ENCODE assay signal across 24 mouse cellular contexts in the genomic region with DNA sequence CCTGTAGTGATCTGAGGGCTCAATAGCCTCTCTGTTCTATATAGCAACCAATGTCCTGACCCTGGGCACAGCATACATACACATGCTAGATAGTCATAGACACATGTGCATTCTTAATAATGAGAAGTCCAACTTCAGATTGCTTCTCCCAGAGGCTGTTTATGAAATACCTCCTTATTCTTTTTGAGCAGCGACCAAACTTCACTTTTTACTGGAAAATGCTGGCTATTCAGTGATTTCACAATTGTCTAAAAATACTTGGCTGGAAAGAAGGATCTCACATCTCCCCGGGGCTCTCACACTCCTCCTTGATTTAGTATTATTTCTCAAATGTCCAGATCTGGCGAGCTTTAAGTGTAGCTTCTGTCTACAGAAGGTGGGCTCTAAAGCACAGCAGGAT.
DNase-seq lines count a peak whose midpoint lies in the region; TF ChIP-seq lines count a peak whose summit lies in the region.
"Had no signal": no experiment of that assay in that cellular context is flagged by ENCODE, and none has a peak within 500 bp of the region (broad histone marks: within the 10 kb centered on the region; RNA-seq: fewer than 3 reads in every experiment).

No protein-coding gene starts in this region.

- TF ChIP-seq POLR2A in lung, adult 2 months (IDR thresholded peaks at IDR 0.05; ENCODE audit: borderline replicate concordance, extremely low read depth, low read depth, low read length): no peak

- peak overlapping the region; percentile 26 for H3K4me3 ChIP-seq in lung, adult 2 months (replicated peaks; ENCODE audit: extremely low read depth, low read depth, low read length)
- H3K4me3 ChIP-seq: heart, adult 2 months; hindbrain, embryonic 12.5 days; liver, embryonic 12.5 days; megakaryocyte, embryonic 14.5 days; midbrain, embryonic 12.5 days; myocyte; neural tube, embryonic 12.5 days had no signal

- DNase-seq in lung, adult 2 months: no peak
- no peak for DNase-seq in lung, postnatal 10 days
- DNase-seq in 3T3-L1 (ENCODE audit: low read depth, low spot score): peak; percentile 9
- DNase-seq in adipocyte (ENCODE audit: low spot score): peak; percentile 81
- peak; percentile 29 for DNase-seq in lung, postnatal 36 days
- DNase-seq in cerebellum, adult 9-10 months: no peak
- no peak for DNase-seq in kidney, postnatal 4 days
- DNase-seq: adrenal gland, adult 8-10 months; B cell, adult 2 months; cerebellum, adult 11-12 months; cerebellum, postnatal 14 days; gastrocnemius, postnatal 36 days; heart, adult 2 months; kidney, adult 8-10 months; layer of hippocampus, postnatal 36 days; left cerebral cortex, postnatal 4 days; liver, postnatal 0 days; thymus, postnatal 4 days had no signal

- 44% methylated on average over 3 of the region's 3 CpGs for WGBS in lung, adult 2 months

- TF ChIP-seq CTCF in lung, adult 2 months (IDR thresholded peaks at IDR 0.05; ENCODE audit: insufficient read depth, low read length): no peak

- peaks cover 3% of the 10 kb centered on the region for H3K4me1 ChIP-seq in lung, adult 2 months (ENCODE audit: control insufficient read depth, insufficient read depth, low read length)
- H3K4me1 ChIP-seq: hindbrain, embryonic 12.5 days; liver, embryonic 12.5 days; midbrain, embryonic 12.5 days; neural tube, embryonic 12.5 days had no signal

Comparison
In these comparisons a context has a peak if more than half of its experiments do, and no peak if none do; other contexts are left out.
1. DNase-seq: peak in 3T3-L1 (single experiment), adipocyte (single experiment) and lung, postnatal 36 days (single experiment); none in lung, adult 2 months (single experiment), lung, postnatal 10 days (single experiment), cerebellum, adult 9-10 months (single experiment) and kidney, postnatal 4 days (0 of 2).